Mouse (Mus musculus) midbrain, embryonic 13.5 days (tissue): ENCODE data around the gene Golph3l. TPM values are rescaled to one million over a fixed set of nuclear protein-coding genes. Genes with fewer than 3 reads are reported as not detected.
A peak's percentile ranks its signal among the peaks of the same experiment; 100 is the strongest.

ENCODE experiments used
- ATAC-seq: fragments of 200-750 bp; cut with Nextera tagmentation; 2 replicates; pipeline ENCODE4 v1.8.0; 2017; ENCODE audit warnings: mild to moderate bottlenecking, moderate TSS enrichment, moderate library complexity
- H3K27ac ChIP-seq: fragments of 300-500 bp; sonication (generic); 2 replicates; pipeline ENCODE4 v1.5.1; 2015; ENCODE audit warnings: inconsistent platforms, mild to moderate bottlenecking, moderate library complexity
- H3K27me3 ChIP-seq: fragments of 300-500 bp; sonication (generic); 2 replicates; pipeline ENCODE4 v1.6.1; 2015; ENCODE audit warnings: mild to moderate bottlenecking, inconsistent platforms
- H3K36me3 ChIP-seq: fragments of 300-500 bp; sonication (generic); 2 replicates; pipeline ENCODE4 v1.6.1; 2015; ENCODE audit warnings: mild to moderate bottlenecking, inconsistent platforms
- H3K4me1 ChIP-seq: fragments of 300-500 bp; sonication (generic); replicated peaks from 2 replicates; pipeline ENCODE4 v1.6.1; 2015; ENCODE audit warnings: inconsistent platforms
- H3K4me2 ChIP-seq: fragments of 300-500 bp; sonication (generic); replicated peaks from 2 replicates; pipeline ENCODE4 v1.6.1; 2015; ENCODE audit warnings: moderate library complexity, mild to moderate bottlenecking, inconsistent platforms
- H3K4me3 ChIP-seq: fragments of 300-500 bp; sonication (generic); replicated peaks from 2 replicates; pipeline ENCODE4 v1.5.1; 2015; ENCODE audit warnings: mild to moderate bottlenecking, inconsistent platforms
- H3K9ac ChIP-seq: fragments of 300-500 bp; sonication (generic); replicated peaks from 2 replicates; pipeline ENCODE4 v1.6.1; 2015; ENCODE audit warnings: mild to moderate bottlenecking, inconsistent platforms
- H3K9me3 ChIP-seq: fragments of 300-500 bp; sonication (generic); 2 replicates; pipeline ENCODE4 v1.6.1; 2016; ENCODE audit warnings: mild to moderate bottlenecking, inconsistent platforms
- WGBS: fragments of 180-500 bp; shearing (Covaris S2); methylation state at CpG from one replicate; pipeline ENCODE4 v1.1.7; 2015; 5-methylcytosine and 5-hydroxymethylcytosine counted together
- polyA plus RNA-seq: library from polyadenylated mRNA; unstranded; fragments of >200 nt; fragmentation: Nextera tagmentation; extraction: Ambion mirVana; gene quantifications from 2 replicates; pipeline ENCODE4 v1.2.1, GENCODE M21; 2015

Gene Golph3l
- polyA plus RNA-seq, 1 experiment from 2014 or later: 35.2 TPM

- no peaks in the 10 kb centered on the region for H3K27me3 ChIP-seq
- peaks cover 54% of the 10 kb centered on the region for H3K36me3 ChIP-seq
- no peak overlapping the region for H3K4me3 ChIP-seq
- peak; percentile 13; the same call in 1 of the 2 replicates for ATAC-seq
- 63% methylated on average over 7 of the region's 7 CpGs for WGBS
- no peaks in the 10 kb centered on the region for H3K9me3 ChIP-seq
- H3K9ac ChIP-seq: no peak overlapping the region
- peak overlapping the region; percentile 56 for H3K27ac ChIP-seq
- no peak overlapping the region for H3K4me2 ChIP-seq
- peaks cover 24% of the 10 kb centered on the region for H3K4me1 ChIP-seq
Observed at GRCm38 (mm10) chr3:95668026-95668425, 79.3 kb downstream of the Golph3l start.

Other genes with a start within 250 kb of the Golph3l start
- 45.7 and 49.9 TPM in 2 replicates for gene Setdb1, start 231.7 kb upstream of the Golph3l start, polyA plus RNA-seq
- not detected in 2 replicates for gene 4930558C23Rik, start 186.1 kb upstream of the Golph3l start, polyA plus RNA-seq
- 22.5 and 26.1 TPM in 2 replicates for gene Arnt, start 154.5 kb upstream of the Golph3l start, polyA plus RNA-seq
- 4.8 and 5.8 TPM in 2 replicates for gene Ctsk, start 89.7 kb upstream of the Golph3l start, polyA plus RNA-seq
- gene Ctss, start 62.1 kb upstream of the Golph3l start, polyA plus RNA-seq: 10.5 and 10.6 TPM in 2 replicates
- gene Hormad1, start 29.3 kb upstream of the Golph3l start, polyA plus RNA-seq: not detected in 2 replicates
- 116 TPM in 2 replicates for gene Ensa, start 36.1 kb downstream of the Golph3l start, polyA plus RNA-seq
- 46.9 and 56.3 TPM in 2 replicates for gene Mcl1, start 69.9 kb downstream of the Golph3l start, polyA plus RNA-seq
- gene Adamtsl4, start 99.0 kb downstream of the Golph3l start, polyA plus RNA-seq: 0.68 and 1.9 TPM in 2 replicates
- 11.3 and 11.8 TPM in 2 replicates for gene Ecm1, start 150.6 kb downstream of the Golph3l start, polyA plus RNA-seq
- gene Tars2, start 171.3 kb downstream of the Golph3l start, polyA plus RNA-seq: 44.7 and 45.5 TPM in 2 replicates
- 24.8 and 25.0 TPM in 2 replicates for gene Rprd2, start 229.9 kb downstream of the Golph3l start, polyA plus RNA-seq